Mouse (Mus musculus) stomach, postnatal 0 days (tissue): Measurements from ENCODE around the gene 4430402I18Rik. TPM values are rescaled to one million over a fixed set of nuclear protein-coding genes. Genes with fewer than 3 reads are reported as not detected.

Experiments used
- ATAC-seq: fragments of 200-750 bp; cut with Nextera tagmentation; 2 replicates; pipeline ENCODE4 v1.8.0; 2017; ENCODE audit not compliant: low FRiP score, low TSS enrichment
- DNase-seq: peaks from one replicate; pipeline ENCODE4 v3.0.0-alpha.2; 2016; ENCODE audit warnings: low spot score
- H3K27ac ChIP-seq: fragments of 300-500 bp; sonication (generic); replicated peaks from 2 replicates; pipeline ENCODE4 v1.5.1; 2014; ENCODE audit warnings: mild to moderate bottlenecking, control low read depth
- H3K27me3 ChIP-seq: fragments of 300-500 bp; sonication (generic); 2 replicates; pipeline ENCODE4 v1.6.1; 2014; ENCODE audit warnings: low read length; ENCODE audit not compliant: control insufficient read depth, insufficient read depth
- H3K36me3 ChIP-seq: fragments of 300-500 bp; sonication (generic); 2 replicates; pipeline ENCODE4 v1.6.1; 2014; ENCODE audit warnings: low read length, mixed read lengths; ENCODE audit not compliant: control insufficient read depth, insufficient read depth
- H3K4me1 ChIP-seq: fragments of 300-500 bp; sonication (generic); replicated peaks from 2 replicates; pipeline ENCODE4 v1.6.1; 2014; ENCODE audit warnings: antibody characterized with exemption; ENCODE audit not compliant: control insufficient read depth, insufficient read depth
- H3K4me2 ChIP-seq: fragments of 300-500 bp; sonication (generic); replicated peaks from 2 replicates; pipeline ENCODE4 v1.6.1; 2014; ENCODE audit warnings: low read depth, mild to moderate bottlenecking, control low read depth, moderate library complexity
- H3K4me3 ChIP-seq: fragments of 300-500 bp; sonication (generic); 2 replicates; pipeline ENCODE4 v1.5.1; 2014; ENCODE audit warnings: low read depth, low read length, control low read depth
- H3K9ac ChIP-seq: fragments of 300-500 bp; sonication (generic); 2 replicates; pipeline ENCODE4 v1.6.1; 2014; ENCODE audit warnings: mild to moderate bottlenecking, low read length, control low read depth, mixed read lengths
- H3K9me3 ChIP-seq: fragments of 300-500 bp; sonication (generic); 2 replicates; pipeline ENCODE4 v1.6.1; 2016; ENCODE audit warnings: low read length; ENCODE audit not compliant: control insufficient read depth
- CTCF ChIP-seq: IDR thresholded peaks from 2 replicates; pipeline ENCODE4 v1.5.1; 2016; ENCODE audit warnings: antibody characterized with exemption, low read depth, mild to moderate bottlenecking, moderate library complexity
- EP300 ChIP-seq: optimal IDR thresholded peaks from 2 replicates; pipeline ENCODE3; 2016; ENCODE audit warnings: antibody characterized with exemption
- WGBS: fragments of 180-500 bp; shearing (Covaris S2); extraction: QIAGEN DNeasy Blood & Tissue Kit; methylation state at CpG from one replicate; pipeline ENCODE4 v1.1.7; 2014; 5-methylcytosine and 5-hydroxymethylcytosine counted together
- polyA plus RNA-seq: library from polyadenylated mRNA; unstranded; fragments of >200 nt; fragmentation: Nextera tagmentation; extraction: Ambion mirVana; gene quantifications from 2 replicates; pipeline ENCODE4 v1.2.1, GENCODE M21; 2015

4430402I18Rik gene
- polyA plus RNA-seq, 1 experiment from 2014 or later = 0.84 TPM

GRCm38 (mm10) chr19:28940135-28940874 is 27.3 kb downstream of the 4430402I18Rik start:
- no peak for TF ChIP-seq EP300
- no peak for TF ChIP-seq CTCF
- no peak overlapping the region for H3K4me2 ChIP-seq
- H3K27ac ChIP-seq = no peak overlapping the region
- no peaks in the 10 kb centered on the region for H3K36me3 ChIP-seq
- WGBS = 64% methylated on average over 9 of the region's 9 CpGs
- no peak overlapping the region; the same call in 1 of the 2 replicates for H3K9ac ChIP-seq
- no peaks in the 10 kb centered on the region for H3K27me3 ChIP-seq
- no peak for DNase-seq
- H3K9me3 ChIP-seq = no peaks in the 10 kb centered on the region
- no peak overlapping the region for H3K4me3 ChIP-seq
- no peaks in the 10 kb centered on the region for H3K4me1 ChIP-seq
- no peak for ATAC-seq

- WGBS = 78% methylated on average over 3 of the region's 3 CpGs
Measured at GRCm38 (mm10) chr19:28934897-28935296, 32.7 kb downstream of the 4430402I18Rik start.

GRCm38 (mm10) chr19:28929034-28929433 is 38.6 kb downstream of the 4430402I18Rik start:
- Histone ChIP-seq H3K9ac (no peak overlapping the region), H3K4me3 (no peak overlapping the region), H3K27ac (no peak overlapping the region), H3K27me3 (no peaks in the 10 kb centered on the region), H3K36me3 (no peaks in the 10 kb centered on the region), H3K9me3 (no peaks in the 10 kb centered on the region), H3K4me1 (no peaks in the 10 kb centered on the region), H3K4me2 (no peak overlapping the region)
- no peak for TF ChIP-seq EP300
- ATAC-seq (no peak), DNase-seq (no peak)

More at GRCm38 (mm10) chr19:28934897-28935296, 32.7 kb downstream of the 4430402I18Rik start:
- Histone ChIP-seq H3K9ac (no peak overlapping the region), H3K36me3 (no peaks in the 10 kb centered on the region), H3K27ac (no peak overlapping the region), H3K27me3 (no peaks in the 10 kb centered on the region), H3K4me3 (no peak overlapping the region), H3K4me2 (no peak overlapping the region), H3K9me3 (no peaks in the 10 kb centered on the region), H3K4me1 (no peaks in the 10 kb centered on the region)
- peak; percentile 22 for DNase-seq
- TF ChIP-seq EP300 = no peak
- no peak for TF ChIP-seq CTCF
- peak; percentile 74 for ATAC-seq

GRCm38 (mm10) chr19:28927396-28927795 is 40.2 kb downstream of the 4430402I18Rik start:
- Histone ChIP-seq H3K4me1 (no peaks in the 10 kb centered on the region), H3K9me3 (no peaks in the 10 kb centered on the region), H3K27ac (no peak overlapping the region), H3K4me3 (no peak overlapping the region), H3K27me3 (no peaks in the 10 kb centered on the region), H3K36me3 (no peaks in the 10 kb centered on the region), H3K9ac (no peak overlapping the region), H3K4me2 (no peak overlapping the region)
- 50% methylated on average over 4 of the region's 4 CpGs for WGBS
- ATAC-seq (no peak), DNase-seq (no peak)
- TF ChIP-seq CTCF (no peak), EP300 (no peak)

GRCm38 (mm10) chr19:28926366-28926765 is 41.2 kb downstream of the 4430402I18Rik start:
- H3K4me2 ChIP-seq = no peak overlapping the region
- no peak overlapping the region for H3K27ac ChIP-seq
- no peaks in the 10 kb centered on the region for H3K36me3 ChIP-seq
- 79% methylated on average over 5 of the region's 5 CpGs for WGBS
- H3K27me3 ChIP-seq = no peaks in the 10 kb centered on the region
- no peaks in the 10 kb centered on the region for H3K9me3 ChIP-seq
- no peak overlapping the region for H3K4me3 ChIP-seq
- ATAC-seq (no peak), DNase-seq (no peak)
- H3K9ac ChIP-seq = no peak overlapping the region
- TF ChIP-seq CTCF = no peak
- no peak for TF ChIP-seq EP300
- H3K4me1 ChIP-seq = no peaks in the 10 kb centered on the region

GRCm38 (mm10) chr19:28917839-28918238 is 49.8 kb downstream of the 4430402I18Rik start:
- H3K27ac ChIP-seq = no peak overlapping the region
- no peak for ATAC-seq

More at GRCm38 (mm10) chr19:28917839-28918238, 49.8 kb downstream of the 4430402I18Rik start:
- Histone ChIP-seq H3K9me3 (no peaks in the 10 kb centered on the region), H3K4me3 (no peak overlapping the region), H3K4me2 (no peak overlapping the region), H3K36me3 (no peaks in the 10 kb centered on the region), H3K9ac (no peak overlapping the region), H3K4me1 (no peaks in the 10 kb centered on the region), H3K27me3 (no peaks in the 10 kb centered on the region)
- no peak for DNase-seq
- WGBS = 84% methylated on average over 5 of the region's 5 CpGs
- TF ChIP-seq CTCF (no peak), EP300 (no peak)
